Mouse (Mus musculus) v-Abl transformed pro-B cells (cell line): ENCODE data around the gene Pop4.

ENCODE experiments used
- in situ Hi-C, 2 experiments: fragments of 400-800 bp; cut with MboI; formaldehyde crosslinking; loops; one replicate each; pipeline ENCODE4 v1.15.1; 2025; ENCODE audit not compliant: unreplicated experiment in 2 of 2

The Pop4 gene

GRCm38 (mm10) chr7:38224577-38225369 lies 46.5 kb downstream of the Pop4 start:
- in situ Hi-C loops = no loop called here

DNA sequence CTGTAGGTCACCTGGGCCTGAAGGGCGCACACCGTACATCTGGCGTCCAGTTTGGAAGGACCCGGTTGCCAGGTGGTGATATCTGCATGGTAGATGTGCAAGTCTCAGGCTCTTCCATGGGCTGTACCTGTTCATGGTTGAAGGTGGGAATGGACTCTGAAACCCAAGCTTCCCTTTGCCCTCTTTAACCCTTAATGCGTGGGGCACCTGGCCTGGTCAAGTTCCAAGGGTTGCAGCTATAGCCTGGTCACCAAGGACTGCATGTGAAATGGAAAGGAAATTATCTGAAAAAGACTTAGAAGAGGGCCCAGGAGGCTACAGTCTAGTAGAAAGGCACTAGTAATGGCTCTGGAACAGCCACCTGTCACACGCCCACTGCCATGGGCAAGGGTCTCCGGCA lies 50.4 kb downstream of the Pop4 start:
- in situ Hi-C loops = no loop called here

DNA sequence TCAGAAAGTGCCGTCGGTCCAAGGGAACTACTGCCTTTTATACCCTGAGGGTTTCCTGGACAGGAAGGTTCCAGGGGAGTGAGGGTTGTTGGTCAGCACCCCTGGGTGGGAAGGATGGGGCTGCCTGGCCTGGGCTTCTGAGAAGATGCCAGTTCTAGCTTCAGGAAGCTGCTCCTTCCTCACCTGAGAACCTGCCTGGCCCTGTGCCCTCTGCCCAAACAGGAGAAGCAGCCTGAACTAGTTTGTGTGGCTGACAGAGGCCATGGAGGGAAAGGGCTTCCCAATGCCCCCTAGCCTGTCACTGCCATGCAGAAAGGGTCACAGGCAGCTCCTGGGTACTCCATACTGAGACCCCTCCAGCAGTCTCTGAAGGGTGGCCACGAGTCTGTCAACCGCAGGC lies 51.7 kb downstream of the Pop4 start:
- in situ Hi-C loops = no loop called here

DNA sequence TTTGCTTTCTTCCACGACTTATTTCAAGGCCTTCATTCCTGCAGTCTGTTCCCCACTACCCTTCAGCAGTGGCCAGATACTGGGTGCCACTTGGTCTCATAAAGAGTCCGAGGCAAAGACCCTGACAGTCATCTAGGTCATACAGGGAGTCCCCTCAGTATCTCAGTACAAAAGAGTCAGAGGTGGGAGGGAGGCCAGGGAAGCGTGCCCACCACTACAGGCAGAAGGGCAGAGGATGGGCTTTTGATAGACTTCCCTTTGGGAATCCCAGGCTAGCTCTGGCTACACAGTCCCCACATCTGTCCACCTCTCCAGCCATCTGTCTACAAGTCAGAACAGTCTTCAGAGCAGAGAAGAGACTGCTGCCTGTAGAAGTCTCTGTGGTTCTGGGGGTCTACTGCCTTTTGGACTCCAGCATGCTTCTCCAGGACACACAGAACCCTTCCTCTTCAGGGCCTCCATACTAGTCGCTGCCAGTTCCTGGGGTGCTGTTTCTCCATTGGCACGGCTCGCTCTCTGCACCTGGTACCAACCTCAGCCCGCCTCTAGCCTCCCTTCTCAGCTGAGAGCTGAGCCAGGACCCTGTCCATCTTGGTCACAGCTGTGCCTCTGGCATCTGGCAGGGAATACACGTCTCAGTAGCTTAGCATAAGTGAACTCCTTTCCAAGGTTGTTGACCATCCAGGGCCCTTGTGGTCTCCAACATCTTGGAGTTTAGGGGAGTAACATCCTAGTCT lies 52.4 kb downstream of the Pop4 start:
- in situ Hi-C loops = no loop called here

DNA sequence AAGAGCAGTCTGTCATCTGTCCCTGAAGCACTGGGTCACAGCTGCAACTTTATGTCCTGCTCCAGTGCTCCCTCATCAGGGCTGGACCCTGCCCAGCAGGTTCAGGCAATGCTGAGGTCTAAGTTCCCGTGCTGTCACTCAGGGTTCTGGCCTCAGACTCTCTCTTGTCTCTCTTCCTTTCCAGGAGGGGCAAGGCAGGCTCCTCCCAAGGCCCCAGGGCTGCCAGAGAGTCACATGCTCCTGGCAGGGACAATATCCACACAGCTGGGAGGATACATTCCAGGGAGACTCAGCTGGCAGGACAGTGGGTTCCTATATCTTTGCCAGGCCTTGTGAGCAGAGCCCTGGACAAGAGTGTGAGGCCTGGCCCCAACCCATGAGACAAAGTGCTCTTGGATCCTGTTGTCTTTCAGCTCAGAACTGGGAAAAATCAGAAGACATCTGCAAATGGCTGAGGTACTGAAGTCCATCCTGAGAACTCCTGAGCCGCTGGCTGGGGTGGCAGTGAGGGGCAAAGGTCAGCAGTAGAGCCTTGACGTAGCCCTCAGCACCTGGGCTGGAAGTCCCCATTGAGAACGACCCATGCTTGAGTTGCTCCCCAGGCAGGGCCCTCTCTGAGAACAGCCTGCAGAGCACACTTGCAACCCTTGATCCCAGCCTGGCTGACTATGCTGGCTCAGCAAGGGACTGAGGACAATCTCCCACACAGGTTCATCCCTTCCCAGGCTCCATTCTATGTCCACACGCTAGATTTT lies 53.6 kb downstream of the Pop4 start:
- in situ Hi-C loops = no loop called here

DNA sequence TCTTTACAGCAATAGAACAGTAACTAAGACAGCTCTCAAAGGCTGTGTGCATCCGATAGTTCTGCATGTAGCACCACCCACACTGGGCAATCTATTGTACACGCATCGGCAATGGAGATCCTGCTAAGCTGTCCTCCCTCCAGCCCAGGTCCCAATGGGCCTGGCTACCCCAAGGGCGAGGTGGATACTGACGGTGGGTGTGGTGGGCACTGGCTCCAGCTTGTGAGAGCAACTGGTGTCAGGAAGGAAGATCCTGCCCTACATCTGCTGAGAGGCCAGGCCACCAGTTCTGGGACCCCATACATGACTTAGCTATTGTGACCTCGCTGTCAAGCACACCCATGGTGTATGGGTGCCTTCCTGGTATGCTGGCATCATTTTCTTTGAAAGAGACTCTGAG lies 55.5 kb downstream of the Pop4 start:
- in situ Hi-C loops = no loop called here

GRCm38 (mm10) chr7:38215281-38215680 lies 55.9 kb downstream of the Pop4 start:
- in situ Hi-C loops = no loop called here

DNA sequence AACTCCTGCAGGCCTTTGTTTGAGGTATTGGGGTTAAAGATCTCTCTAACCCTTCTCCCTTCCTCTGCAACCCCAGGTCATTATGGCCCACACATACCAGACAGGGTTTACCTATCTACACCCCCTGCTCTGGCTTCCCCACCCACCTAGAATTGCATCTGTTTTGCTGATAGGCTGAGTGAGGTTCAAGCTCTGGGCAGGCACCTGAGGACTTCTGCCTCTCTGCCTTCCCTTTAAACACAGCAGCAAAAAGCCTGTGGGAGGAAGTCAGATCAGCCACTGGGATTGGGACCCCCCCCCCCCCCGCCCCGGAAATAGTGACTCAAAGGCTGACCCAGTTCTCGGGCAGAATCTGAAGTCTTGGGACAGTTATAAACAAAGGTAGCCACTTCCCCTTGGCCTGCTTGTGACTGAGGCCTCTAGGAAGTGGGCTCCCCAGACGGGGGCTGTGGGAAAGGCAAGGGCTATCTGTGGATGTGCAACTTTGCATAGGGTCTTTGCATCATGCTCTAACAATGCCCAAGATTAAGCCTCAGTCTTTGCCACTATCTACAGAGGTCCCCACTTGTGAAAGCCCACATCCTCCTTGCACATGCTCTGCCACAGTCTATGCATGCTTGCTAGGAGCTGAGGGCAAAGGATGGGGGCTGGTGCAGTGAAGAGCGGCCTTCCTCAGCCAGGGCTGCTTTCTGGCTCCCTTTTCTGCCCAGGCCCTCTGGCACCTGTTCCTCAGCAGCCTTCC lies 56.6 kb downstream of the Pop4 start:
- in situ Hi-C loops = no loop called here

- in situ Hi-C loops = no loop called here
Observed at GRCm38 (mm10) chr7:38212651-38213062, 58.6 kb downstream of the Pop4 start.
